Mouse (Mus musculus): ENCODE results near the gene Irf6.

GRCm38 (mm10) chr1:193172991-193173809 is 20.3 kb downstream of the Irf6 start:
- TF ChIP-seq POLR2A (IDR thresholded peaks at IDR 0.05; ENCODE audit: low read depth, low read length): peak; percentile 69
- no peak for TF ChIP-seq CTCF (IDR thresholded peaks at IDR 0.05; ENCODE audit: extremely low read depth, insufficient read depth, insufficient read length, insufficient replicate concordance)

Measured in spleen, adult 2 months (tissue).